Mouse (Mus musculus) myocyte (in vitro differentiated cells): Measurements from ENCODE around the gene Gm17660. TPM values are rescaled to one million over a fixed set of nuclear protein-coding genes. Genes with fewer than 3 reads are reported as not detected.

Source experiments
- H3K27me3 ChIP-seq: one replicate; pipeline ENCODE4 v1.6.1; 2011; ENCODE audit not compliant: control insufficient read depth, insufficient read depth, insufficient read length
- H3K36me3 ChIP-seq: one replicate; pipeline ENCODE4 v1.6.1; 2011; ENCODE audit not compliant: control insufficient read depth, insufficient read depth
- H3K4me2 ChIP-seq: one replicate; pipeline ENCODE4 v1.6.1; 2011; ENCODE audit warnings: low read depth, control low read depth
- H3K4me3 ChIP-seq: one replicate; pipeline ENCODE4 v1.5.1; 2011; ENCODE audit warnings: mild to moderate bottlenecking, control low read depth, moderate library complexity
- H3K79me2 ChIP-seq: one replicate; pipeline ENCODE4 v1.6.1; 2011; ENCODE audit not compliant: control insufficient read depth, insufficient read depth
- H3ac ChIP-seq: one replicate; pipeline ENCODE4 v1.6.1; 2011; ENCODE audit not compliant: control insufficient read depth, insufficient read length
- CEBPB ChIP-seq: IDR thresholded peaks from 2 replicates; pipeline ENCODE4 v1.6.1; 2011; ENCODE audit warnings: mild to moderate bottlenecking, moderate library complexity; ENCODE audit not compliant: poor library complexity, insufficient read depth, severe bottlenecking
- E2F4 ChIP-seq: IDR thresholded peaks from one replicate; pipeline ENCODE4 v1.6.1; 2011; ENCODE audit warnings: mild to moderate bottlenecking, control low read depth, moderate library complexity; ENCODE audit not compliant: insufficient read depth
- MAX ChIP-seq: IDR thresholded peaks from one replicate; pipeline ENCODE4 v1.6.1; 2011; ENCODE audit warnings: low read depth, mild to moderate bottlenecking, control low read depth
- MYOD1 ChIP-seq, 3 experiments: IDR thresholded peaks; one replicate each; pipeline ENCODE4 v1.6.1; 2011; ENCODE audit warnings: control low read depth in 2 of 3, low read depth in 2 of 3, mild to moderate bottlenecking in 2 of 3, moderate library complexity in 1 of 3; ENCODE audit not compliant: insufficient read length in 2 of 3, control insufficient read depth in 1 of 3
- MYOG ChIP-seq, 3 experiments: IDR thresholded peaks; one replicate each; pipeline ENCODE4 v1.6.1; 2011; ENCODE audit warnings: control low read depth in 2 of 3, low read depth in 2 of 3, mild to moderate bottlenecking in 2 of 3; ENCODE audit not compliant: insufficient read length in 2 of 3, control insufficient read depth in 1 of 3, insufficient read depth in 1 of 3
- POLR2A ChIP-seq: IDR thresholded peaks from one replicate; pipeline ENCODE4 v1.6.1; 2011; ENCODE audit warnings: low read depth, mild to moderate bottlenecking, control low read depth, moderate library complexity; ENCODE audit not compliant: insufficient read length
- POLR2AphosphoS2 ChIP-seq: IDR thresholded peaks from one replicate; pipeline ENCODE4 v1.6.1; 2011; ENCODE audit warnings: low read depth, control low read depth; ENCODE audit not compliant: insufficient read length
- REST ChIP-seq: IDR thresholded peaks from one replicate; pipeline ENCODE4 v1.6.1; 2011; ENCODE audit warnings: mild to moderate bottlenecking, control low read depth, moderate library complexity; ENCODE audit not compliant: insufficient read depth, insufficient read length
- SRF ChIP-seq: IDR thresholded peaks from one replicate; pipeline ENCODE4 v1.6.1; 2011; ENCODE audit warnings: low read depth; ENCODE audit not compliant: control insufficient read depth, insufficient read length
- TCF12 ChIP-seq: IDR thresholded peaks from one replicate; pipeline ENCODE4 v1.6.1; 2011; ENCODE audit warnings: mild to moderate bottlenecking, control low read depth; ENCODE audit not compliant: poor library complexity, insufficient read depth, severe bottlenecking
- TCF3 ChIP-seq: IDR thresholded peaks from one replicate; pipeline ENCODE4 v1.6.1; 2011; ENCODE audit warnings: low read depth, control low read depth; ENCODE audit not compliant: insufficient read length
- USF1 ChIP-seq: IDR thresholded peaks from one replicate; pipeline ENCODE4 v1.6.1; 2011; ENCODE audit warnings: low read depth, mild to moderate bottlenecking, control low read depth, moderate library complexity
- polyA plus RNA-seq: library from polyadenylated mRNA; unstranded; fragments of >200 nt; fragmentation: generic; extraction: Trizol; gene quantifications from one replicate; pipeline ENCODE4 v1.2.1, GENCODE M21; 2012; ENCODE audit warnings: missing spikeins

The Gm17660 gene
- not detected for polyA plus RNA-seq

- H3K4me2 ChIP-seq, result no peak within 1 kb of the TSS
- H3ac ChIP-seq, result no peak within 1 kb of the TSS
- no peaks in the 10 kb centered on the region for H3K79me2 ChIP-seq
- H3K27me3 ChIP-seq, result no peaks in the 10 kb centered on the region
- TF ChIP-seq POLR2AphosphoS2, result no peak
- no peak within 1 kb of the TSS for H3K4me3 ChIP-seq
- H3K36me3 ChIP-seq, result no peaks in the 10 kb centered on the region
Observed at GRCm38 (mm10) chr5:104077508-104077907, at the start of gene Gm17660. Gene Gm17660 (minus strand): TSS chr5:104077608.

- H3K4me3 ChIP-seq, result no peak overlapping the region
- no peak for TF ChIP-seq REST
- no peak for TF ChIP-seq USF1
- no peak for TF ChIP-seq MYOD1 (IDR thresholded peaks at IDR 0.05; ENCODE audit: control insufficient read depth in 1 of 3, insufficient read length in 2 of 3, low read depth in 2 of 3)
- no peak for TF ChIP-seq E2F4
- no peak for TF ChIP-seq POLR2A
- TF ChIP-seq MAX, result no peak
- TF ChIP-seq CEBPB, result no peak
- no peak for TF ChIP-seq MYOG (IDR thresholded peaks at IDR 0.05; ENCODE audit: control insufficient read depth in 1 of 3, insufficient read depth in 1 of 3, insufficient read length in 2 of 3, low read depth in 2 of 3)
- no peak for TF ChIP-seq SRF
- TF ChIP-seq TCF12, result no peak
- TF ChIP-seq TCF3, result no peak
- no peak for TF ChIP-seq POLR2AphosphoS2
Observed at GRCm38 (mm10) chr5:104126561-104127320, 49.3 kb upstream of the Gm17660 start.

GRCm38 (mm10) chr5:104124016-104124658, 46.7 kb upstream of the Gm17660 start:
- H3K4me3 ChIP-seq, result no peak overlapping the region
- H3K4me2 ChIP-seq, result no peak overlapping the region
- TF ChIP-seq MAX, result no peak
- no peak overlapping the region for H3ac ChIP-seq
- no peaks in the 10 kb centered on the region for H3K27me3 ChIP-seq
- no peaks in the 10 kb centered on the region for H3K79me2 ChIP-seq
- H3K36me3 ChIP-seq, result no peaks in the 10 kb centered on the region

More at GRCm38 (mm10) chr5:104126561-104127320, 49.3 kb upstream of the Gm17660 start:
- Histone ChIP-seq H3K79me2 (no peaks in the 10 kb centered on the region), H3ac (no peak overlapping the region), H3K36me3 (no peaks in the 10 kb centered on the region), H3K4me2 (no peak overlapping the region), H3K27me3 (no peaks in the 10 kb centered on the region)

- no peak for TF ChIP-seq USF1
- no peak for TF ChIP-seq POLR2AphosphoS2
- no peak for TF ChIP-seq TCF3
- no peak for TF ChIP-seq MYOD1 (IDR thresholded peaks at IDR 0.05; ENCODE audit: control insufficient read depth in 1 of 3, insufficient read length in 2 of 3, low read depth in 2 of 3)
- TF ChIP-seq TCF12, result no peak
- no peak for TF ChIP-seq SRF
- TF ChIP-seq CEBPB, result no peak
- no peak for TF ChIP-seq E2F4
- no peak for TF ChIP-seq MYOG (IDR thresholded peaks at IDR 0.05; ENCODE audit: control insufficient read depth in 1 of 3, insufficient read depth in 1 of 3, insufficient read length in 2 of 3, low read depth in 2 of 3)
- TF ChIP-seq REST, result no peak
- TF ChIP-seq POLR2A, result no peak
- TF ChIP-seq MAX, result no peak
- Histone ChIP-seq H3K79me2 (no peaks in the 10 kb centered on the region), H3K27me3 (no peaks in the 10 kb centered on the region), H3ac (no peak overlapping the region), H3K4me3 (no peak overlapping the region), H3K36me3 (no peaks in the 10 kb centered on the region), H3K4me2 (no peak overlapping the region)
Observed at GRCm38 (mm10) chr5:104115890-104116289, 38.5 kb upstream of the Gm17660 start.

GRCm38 (mm10) chr5:104115118-104115517, 37.7 kb upstream of the Gm17660 start:
- TF ChIP-seq E2F4 (no peak), SRF (no peak), TCF3 (no peak), MYOG (IDR thresholded peaks at IDR 0.05; ENCODE audit: control insufficient read depth in 1 of 3, insufficient read depth in 1 of 3, insufficient read length in 2 of 3, low read depth in 2 of 3) (no peak), MYOD1 (IDR thresholded peaks at IDR 0.05; ENCODE audit: control insufficient read depth in 1 of 3, insufficient read length in 2 of 3, low read depth in 2 of 3) (no peak), REST (no peak), CEBPB (no peak), POLR2A (no peak), TCF12 (no peak)
- no peak overlapping the region for H3K4me2 ChIP-seq
- no peaks in the 10 kb centered on the region for H3K79me2 ChIP-seq
- H3K36me3 ChIP-seq, result no peaks in the 10 kb centered on the region
- H3K27me3 ChIP-seq, result no peaks in the 10 kb centered on the region
- no peak overlapping the region for H3K4me3 ChIP-seq
- no peak overlapping the region for H3ac ChIP-seq
